Mouse (Mus musculus) liver, embryonic 11.5 days (tissue): ENCODE measurements around the gene Tepp. TPM values are rescaled to one million over a fixed set of nuclear protein-coding genes. Genes with fewer than 3 reads are reported as not detected.
A peak's percentile ranks its signal among the peaks of the same experiment; 100 is the strongest.

Experiments
- ATAC-seq: fragments of 200-750 bp; cut with Nextera tagmentation; replicated peaks from 2 replicates; pipeline ENCODE4 v1.8.0; 2017; ENCODE audit warnings: moderate number of reproducible peaks, mild to moderate bottlenecking, moderate TSS enrichment, moderate library complexity; ENCODE audit not compliant: low FRiP score
- DNase-seq: peaks from one replicate; pipeline ENCODE4 v3.0.0-alpha.2; 2017; ENCODE audit warnings: low spot score
- H3K27ac ChIP-seq: fragments of 300-500 bp; sonication (generic); 2 replicates; pipeline ENCODE4 v1.5.1; 2014; ENCODE audit warnings: mild to moderate bottlenecking, low read depth, low read length, control low read depth
- H3K27me3 ChIP-seq: fragments of 300-500 bp; sonication (generic); replicated peaks from 2 replicates; pipeline ENCODE4 v1.6.1; 2014; ENCODE audit warnings: low read length, mixed read lengths; ENCODE audit not compliant: control insufficient read depth, insufficient read depth
- H3K36me3 ChIP-seq: fragments of 300-500 bp; sonication (generic); 2 replicates; pipeline ENCODE4 v1.6.1; 2014; ENCODE audit warnings: mild to moderate bottlenecking, low read length, moderate library complexity, mixed read lengths; ENCODE audit not compliant: control insufficient read depth, insufficient read depth
- H3K4me1 ChIP-seq: fragments of 300-500 bp; sonication (generic); replicated peaks from 2 replicates; pipeline ENCODE4 v1.6.1; 2014; ENCODE audit warnings: low read length, mixed read lengths; ENCODE audit not compliant: control insufficient read depth, insufficient read depth
- H3K4me2 ChIP-seq: fragments of 300-500 bp; sonication (generic); 2 replicates; pipeline ENCODE4 v1.6.1; 2014; ENCODE audit warnings: mild to moderate bottlenecking, control low read depth, moderate library complexity
- H3K4me3 ChIP-seq: fragments of 300-500 bp; sonication (generic); 2 replicates; pipeline ENCODE4 v1.5.1; 2014; ENCODE audit warnings: low read depth, low read length, control low read depth
- H3K9ac ChIP-seq: fragments of 300-500 bp; sonication (generic); 2 replicates; pipeline ENCODE4 v1.6.1; 2014; ENCODE audit warnings: low read depth, low read length, control low read depth
- H3K9me3 ChIP-seq: fragments of 300-500 bp; sonication (generic); 2 replicates; pipeline ENCODE4 v1.6.1; 2016; ENCODE audit warnings: low read length, inconsistent platforms, mixed read lengths; ENCODE audit not compliant: control insufficient read depth
- WGBS: fragments of 180-500 bp; shearing (Covaris S2); extraction: QIAGEN DNeasy Blood & Tissue Kit; methylation state at CpG from one replicate; pipeline ENCODE4 v1.1.7; 2014; 5-methylcytosine and 5-hydroxymethylcytosine counted together
- polyA plus RNA-seq: library from polyadenylated mRNA; unstranded; fragments of >200 nt; fragmentation: Nextera tagmentation; extraction: Ambion mirVana; gene quantifications from 2 replicates; pipeline ENCODE4 v1.2.1, GENCODE M21; 2014

Gene Tepp
- polyA plus RNA-seq, 1 experiment from 2014 or later = not detected

DNA sequence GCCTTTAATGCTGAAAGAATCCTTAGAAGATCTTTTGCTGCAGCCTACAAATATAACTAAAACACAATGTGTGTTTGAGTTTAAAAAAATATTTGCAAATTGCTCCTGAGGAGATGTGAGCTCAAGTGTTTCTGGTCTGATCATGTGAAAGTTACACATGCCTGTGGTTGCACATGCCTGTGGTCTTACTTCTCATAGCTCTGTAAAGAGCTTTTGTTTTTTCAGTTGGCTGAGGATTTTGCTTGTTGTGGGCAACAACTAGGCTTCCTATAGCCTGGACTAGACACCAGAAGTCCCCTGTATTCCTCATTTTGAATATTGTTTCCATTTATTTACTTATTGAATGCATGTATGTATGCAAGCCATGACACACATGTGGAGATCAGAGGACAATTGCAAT lies 26.0 kb downstream of the Tepp start:
- Histone ChIP-seq H3K9me3 (no peaks in the 10 kb centered on the region), H3K4me3 (no peak overlapping the region), H3K9ac (no peak overlapping the region), H3K27me3 (no peaks in the 10 kb centered on the region), H3K4me1 (peaks cover 4% of the 10 kb centered on the region), H3K4me2 (no peak overlapping the region), H3K27ac (no peak overlapping the region), H3K36me3 (peaks cover 4% of the 10 kb centered on the region; the same call in 1 of the 2 replicates)
- ATAC-seq (no peak), DNase-seq (no peak)

- DNase-seq (no peak), ATAC-seq (no peak)
- no peaks in the 10 kb centered on the region for H3K27me3 ChIP-seq
- no peaks in the 10 kb centered on the region; the same call in 1 of the 2 replicates for H3K36me3 ChIP-seq
- H3K27ac ChIP-seq = no peak overlapping the region
- WGBS = 74% methylated on average over 5 of the region's 5 CpGs
- H3K4me3 ChIP-seq = no peak overlapping the region
- H3K9me3 ChIP-seq = no peaks in the 10 kb centered on the region
- no peaks in the 10 kb centered on the region for H3K4me1 ChIP-seq
- H3K4me2 ChIP-seq = no peak overlapping the region
- H3K9ac ChIP-seq = no peak overlapping the region
Measured at GRCm38 (mm10) chr8:95341721-95342120, 31.4 kb downstream of the Tepp start.

DNA sequence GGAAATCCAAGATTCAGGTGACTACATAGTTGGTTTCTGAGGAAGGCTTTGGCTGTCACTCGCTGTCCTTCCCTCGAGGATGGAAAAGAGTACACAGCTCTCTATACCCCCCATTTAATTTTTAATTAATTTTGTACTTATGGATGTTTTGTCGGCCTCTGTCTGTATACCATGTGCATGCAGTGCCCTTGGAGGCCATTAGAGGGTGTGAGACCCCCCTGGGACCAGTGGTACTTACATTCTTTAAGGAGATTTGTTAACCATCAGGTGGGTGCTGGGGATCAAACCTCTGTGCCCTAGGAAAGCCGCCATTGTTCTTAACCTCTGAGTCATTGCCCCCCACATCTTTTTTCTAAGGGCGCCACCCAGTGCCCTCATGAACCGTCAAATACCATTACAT lies 34.3 kb downstream of the Tepp start:
- Histone ChIP-seq H3K4me3 (no peak overlapping the region), H3K27me3 (peaks cover 8% of the 10 kb centered on the region), H3K9ac (no peak overlapping the region), H3K27ac (no peak overlapping the region), H3K4me2 (no peak overlapping the region), H3K36me3 (no peaks in the 10 kb centered on the region; the same call in 1 of the 2 replicates), H3K9me3 (no peaks in the 10 kb centered on the region), H3K4me1 (no peaks in the 10 kb centered on the region)
- WGBS = 76% methylated on average over 6 of the region's 6 CpGs
- DNase-seq = no peak
- ATAC-seq = no peak

DNA sequence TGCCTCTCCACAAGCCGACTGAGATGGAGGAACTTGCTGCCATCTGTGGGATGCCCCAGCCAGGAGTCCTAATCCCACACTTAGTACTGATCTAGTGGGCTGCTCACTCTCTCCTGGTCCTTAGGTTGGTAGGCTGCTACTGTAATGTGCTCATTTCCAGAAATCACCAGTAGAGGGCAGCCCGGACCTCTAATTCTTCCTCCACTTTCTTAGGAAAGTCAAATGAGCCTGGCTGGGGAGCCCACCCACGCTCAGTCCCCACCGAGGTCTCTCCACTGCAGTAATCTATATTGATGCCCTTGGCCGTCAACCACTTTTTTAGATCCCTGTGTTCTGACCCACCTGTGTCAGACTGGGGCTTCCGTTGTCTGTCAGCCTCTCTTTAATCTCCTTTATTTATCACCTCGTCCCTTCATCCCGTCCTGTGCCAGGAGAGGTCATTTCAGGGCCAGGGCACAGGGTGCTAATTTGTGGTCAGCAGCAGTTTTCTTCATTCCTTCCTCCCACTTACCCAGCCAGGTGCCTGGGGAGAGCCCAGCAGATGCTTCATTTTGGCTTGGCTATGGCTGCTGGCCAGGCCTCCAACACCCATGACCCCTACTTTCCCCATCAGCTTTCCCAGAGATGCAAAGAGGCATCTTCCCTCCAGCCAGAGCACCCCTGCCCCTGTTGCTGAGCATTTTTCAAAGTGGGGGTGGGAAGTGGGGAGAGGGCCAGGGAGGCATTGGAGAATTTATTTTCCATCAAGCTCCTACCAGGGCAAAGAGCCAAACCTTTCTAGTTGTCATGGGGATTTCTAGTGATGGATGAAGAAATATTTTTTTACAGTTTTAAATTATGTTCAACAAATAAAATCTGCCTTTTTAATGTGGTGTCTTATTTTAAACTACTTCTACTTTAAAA lies 36.5 kb downstream of the Tepp start:
- WGBS = 33% methylated on average over 8 of the region's 8 CpGs
- no peak overlapping the region for H3K9ac ChIP-seq
- peak; percentile 42; the same call in 1 of the 2 replicates for ATAC-seq

GRCm38 (mm10) chr8:95348356-95348755 lies 38.0 kb downstream of the Tepp start:
- Histone ChIP-seq H3K27me3 (peaks cover 41% of the 10 kb centered on the region), H3K4me1 (peaks cover 4% of the 10 kb centered on the region), H3K27ac (no peak overlapping the region), H3K4me3 (no peak overlapping the region), H3K9me3 (no peaks in the 10 kb centered on the region), H3K4me2 (no peak overlapping the region), H3K9ac (no peak overlapping the region), H3K36me3 (no peaks in the 10 kb centered on the region)
- 81% methylated on average over 2 of the region's 2 CpGs for WGBS
- DNase-seq (no peak), ATAC-seq (no peak)

More for the DNA sequence above, 36.5 kb downstream of the Tepp start:
- Histone ChIP-seq H3K27me3 (peaks cover 27% of the 10 kb centered on the region), H3K4me1 (peaks cover 3% of the 10 kb centered on the region), H3K9me3 (no peaks in the 10 kb centered on the region), H3K4me3 (no peak overlapping the region), H3K36me3 (no peaks in the 10 kb centered on the region; the same call in 1 of the 2 replicates), H3K4me2 (no peak overlapping the region), H3K27ac (no peak overlapping the region)
- no peak for DNase-seq

DNA sequence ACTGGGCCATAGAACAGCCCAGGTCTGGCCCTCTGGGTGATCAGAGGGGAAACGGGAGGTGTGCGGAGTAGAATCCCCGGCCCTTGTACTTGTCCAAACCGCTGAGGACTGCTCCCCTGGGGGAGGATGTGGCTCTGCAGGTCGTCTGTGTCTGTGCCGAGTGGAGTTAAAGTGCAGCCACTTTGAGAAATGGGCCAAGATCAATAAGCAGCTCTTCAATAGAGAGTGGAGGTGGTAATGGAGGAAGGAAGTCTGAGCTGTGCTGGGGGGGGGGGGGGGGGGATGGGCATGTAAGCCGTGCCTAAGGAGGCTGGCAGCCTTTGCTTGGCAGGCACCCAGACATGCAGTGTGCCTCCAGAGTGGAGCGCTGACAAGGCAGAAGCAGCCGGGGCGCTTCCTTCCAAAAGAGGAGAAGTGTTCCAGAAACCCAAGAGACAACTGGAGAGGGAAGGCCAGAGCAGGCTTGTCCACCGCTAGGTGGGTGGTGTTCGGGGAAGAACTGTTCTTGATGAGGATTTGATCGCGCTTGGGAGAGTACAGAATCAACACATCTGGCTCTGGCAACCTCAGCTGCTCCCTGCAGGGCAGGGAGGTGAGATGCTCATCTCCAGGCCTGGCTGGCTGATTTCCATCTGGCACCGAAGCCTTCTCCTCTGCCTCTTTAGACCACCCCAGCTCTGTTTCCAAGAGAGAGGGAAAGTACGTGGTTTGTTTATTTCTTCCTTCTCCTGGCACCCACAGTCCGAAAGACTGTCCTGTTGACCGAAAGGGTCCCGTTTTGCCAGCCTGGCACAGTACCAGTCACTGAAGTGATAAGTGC lies 38.7 kb downstream of the Tepp start:
- H3K4me3 ChIP-seq = no peak overlapping the region
- ATAC-seq = no peak
- 57% methylated on average over 19 of the region's 19 CpGs for WGBS
- H3K27me3 ChIP-seq = peaks cover 48% of the 10 kb centered on the region
- no peak for DNase-seq
- H3K36me3 ChIP-seq = no peaks in the 10 kb centered on the region
- no peak overlapping the region for H3K27ac ChIP-seq
- H3K4me1 ChIP-seq = peaks cover 4% of the 10 kb centered on the region
- no peak overlapping the region for H3K4me2 ChIP-seq
- H3K9ac ChIP-seq = no peak overlapping the region
- H3K9me3 ChIP-seq = no peaks in the 10 kb centered on the region

- Histone ChIP-seq H3K27ac (no peak overlapping the region), H3K9ac (no peak overlapping the region), H3K9me3 (no peaks in the 10 kb centered on the region), H3K36me3 (no peaks in the 10 kb centered on the region), H3K27me3 (peaks cover 65% of the 10 kb centered on the region), H3K4me3 (peak overlapping the region; percentile 60; the same call in 1 of the 2 replicates), H3K4me1 (peaks cover 4% of the 10 kb centered on the region), H3K4me2 (peak overlapping the region; percentile 86)
- DNase-seq (no peak), ATAC-seq (no peak)
- WGBS = 3% methylated on average over 15 of the region's 15 CpGs
Measured at GRCm38 (mm10) chr8:95351461-95351860, 41.1 kb downstream of the Tepp start.

GRCm38 (mm10) chr8:95352151-95352870 lies 41.9 kb downstream of the Tepp start, which contains the start of gene Mmp15:
Mmp15 (plus strand) TSS chr8:95352268.
- 2% methylated on average over 79 of the region's 80 CpGs for WGBS
- peak within 1 kb of the TSS; percentile 51 for H3K9ac ChIP-seq
- H3K4me3 ChIP-seq = peak within 1 kb of the TSS; percentile 60
- H3K9me3 ChIP-seq = no peaks in the 10 kb centered on the region
- DNase-seq (peak; percentile 75), ATAC-seq (peak; percentile 44)
- H3K4me2 ChIP-seq = peak within 1 kb of the TSS; percentile 86
- H3K27me3 ChIP-seq = peaks cover 66% of the 10 kb centered on the region
- H3K27ac ChIP-seq = no peak within 1 kb of the TSS
- H3K36me3 ChIP-seq = no peaks in the 10 kb centered on the region
- peaks cover 4% of the 10 kb centered on the region for H3K4me1 ChIP-seq
